Mouse (Mus musculus): Measurements from ENCODE around the gene Dnajb11. TPM values are rescaled to one million over a fixed set of nuclear protein-coding genes. Genes with fewer than 3 reads are reported as not detected.

The Dnajb11 gene
- polyA plus RNA-seq, 1 experiment = 70.2 TPM

GRCm38 (mm10) chr16:22890683-22891510, 33.3 kb downstream of the Dnajb11 start, which contains the start of gene Ahsg:
TSS of gene Ahsg (plus strand) at chr16:22891277.
- TF ChIP-seq MYOD1 (IDR thresholded peaks at IDR 0.05; ENCODE audit: control insufficient read depth, insufficient read length, low read depth) (no peak), MYOG (IDR thresholded peaks at IDR 0.05; ENCODE audit: control insufficient read depth, extremely low read depth, insufficient read length) (no peak), USF1 (IDR thresholded peaks at IDR 0.05; ENCODE audit: low read depth) (no peak), CEBPB (IDR thresholded peaks at IDR 0.05; ENCODE audit: low read depth) (no peak), MAX (IDR thresholded peaks at IDR 0.05) (no peak), CTCF (IDR thresholded peaks at IDR 0.05; ENCODE audit: control insufficient read depth, insufficient read depth, insufficient read length) (no peak), FOSL1 (IDR thresholded peaks at IDR 0.05; ENCODE audit: insufficient read depth, low read length, poor library complexity, severe bottlenecking) (no peak)
- Histone ChIP-seq H3K79me2 (ENCODE audit: control insufficient read depth, insufficient read depth) (no peaks in the 10 kb centered on the region), H3K27me3 (ENCODE audit: control insufficient read depth, insufficient read depth, insufficient read length) (peaks cover 12% of the 10 kb centered on the region), H3ac (ENCODE audit: control insufficient read depth, insufficient read length, low read depth) (no peak within 1 kb of the TSS), H3K4me3 (ENCODE audit: insufficient read depth, poor library complexity, severe bottlenecking) (no peak within 1 kb of the TSS), H3K36me3 (ENCODE audit: control insufficient read depth, insufficient read depth) (no peaks in the 10 kb centered on the region), H3K79me3 (ENCODE audit: low read depth) (no peaks in the 10 kb centered on the region)

DNA sequence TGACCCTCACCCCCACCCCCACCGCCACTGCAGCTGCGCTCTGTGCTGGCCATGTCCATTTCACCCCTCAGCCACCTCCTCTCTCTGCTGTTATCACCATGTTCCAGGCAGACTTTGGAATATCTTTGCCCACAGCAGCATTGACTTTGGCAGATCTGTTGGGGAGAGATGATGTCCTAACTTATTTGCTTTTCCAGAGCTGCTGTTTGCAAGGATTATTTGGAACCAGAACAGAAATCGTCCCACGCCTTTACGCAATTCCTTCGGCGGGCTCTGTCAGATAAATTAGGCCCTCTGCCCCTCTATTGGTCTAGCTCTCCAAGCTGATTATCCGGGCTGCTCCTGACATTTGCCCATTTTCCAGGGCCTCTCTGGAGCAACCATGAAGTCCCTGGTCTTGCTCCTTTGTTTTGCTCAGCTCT, 34.1 kb downstream of the Dnajb11 start:
- TF ChIP-seq MAX (IDR thresholded peaks at IDR 0.05) (no peak), CTCF (IDR thresholded peaks at IDR 0.05; ENCODE audit: control insufficient read depth, insufficient read depth, insufficient read length) (no peak), CEBPB (IDR thresholded peaks at IDR 0.05; ENCODE audit: low read depth) (no peak), MYOG (IDR thresholded peaks at IDR 0.05; ENCODE audit: control insufficient read depth, extremely low read depth, insufficient read length) (no peak), FOSL1 (IDR thresholded peaks at IDR 0.05; ENCODE audit: insufficient read depth, low read length, poor library complexity, severe bottlenecking) (no peak), USF1 (IDR thresholded peaks at IDR 0.05; ENCODE audit: low read depth) (no peak), MYOD1 (IDR thresholded peaks at IDR 0.05; ENCODE audit: control insufficient read depth, insufficient read length, low read depth) (no peak)
- Histone ChIP-seq H3K27me3 (ENCODE audit: control insufficient read depth, insufficient read depth, insufficient read length) (peaks cover 12% of the 10 kb centered on the region), H3K79me3 (ENCODE audit: low read depth) (no peaks in the 10 kb centered on the region), H3K79me2 (ENCODE audit: control insufficient read depth, insufficient read depth) (no peaks in the 10 kb centered on the region), H3ac (ENCODE audit: control insufficient read depth, insufficient read length, low read depth) (no peak overlapping the region), H3K36me3 (ENCODE audit: control insufficient read depth, insufficient read depth) (no peaks in the 10 kb centered on the region), H3K4me3 (ENCODE audit: insufficient read depth, poor library complexity, severe bottlenecking) (no peak overlapping the region)

- H3K79me2 ChIP-seq (ENCODE audit: control insufficient read depth, insufficient read depth) = no peaks in the 10 kb centered on the region
- H3K36me3 ChIP-seq (ENCODE audit: control insufficient read depth, insufficient read depth) = no peaks in the 10 kb centered on the region
- H3K79me3 ChIP-seq (ENCODE audit: low read depth) = no peaks in the 10 kb centered on the region
- no peak overlapping the region for H3K4me3 ChIP-seq (ENCODE audit: insufficient read depth, poor library complexity, severe bottlenecking)
- H3ac ChIP-seq (ENCODE audit: control insufficient read depth, insufficient read length, low read depth) = no peak overlapping the region
- peaks cover 15% of the 10 kb centered on the region for H3K27me3 ChIP-seq (ENCODE audit: control insufficient read depth, insufficient read depth, insufficient read length)
- no peak for TF ChIP-seq CTCF (IDR thresholded peaks at IDR 0.05; ENCODE audit: control insufficient read depth, insufficient read depth, insufficient read length)
- no peak for TF ChIP-seq FOSL1 (IDR thresholded peaks at IDR 0.05; ENCODE audit: insufficient read depth, low read length, poor library complexity, severe bottlenecking)
- TF ChIP-seq MAX (IDR thresholded peaks at IDR 0.05) = no peak
- no peak for TF ChIP-seq CEBPB (IDR thresholded peaks at IDR 0.05; ENCODE audit: low read depth)
- TF ChIP-seq MYOG (IDR thresholded peaks at IDR 0.05; ENCODE audit: control insufficient read depth, extremely low read depth, insufficient read length) = no peak
- no peak for TF ChIP-seq USF1 (IDR thresholded peaks at IDR 0.05; ENCODE audit: low read depth)
- no peak for TF ChIP-seq MYOD1 (IDR thresholded peaks at IDR 0.05; ENCODE audit: control insufficient read depth, insufficient read length, low read depth)
These were observed 36.5 kb downstream of the Dnajb11 start for GRCm38 (mm10) chr16:22894095-22894494.

DNA sequence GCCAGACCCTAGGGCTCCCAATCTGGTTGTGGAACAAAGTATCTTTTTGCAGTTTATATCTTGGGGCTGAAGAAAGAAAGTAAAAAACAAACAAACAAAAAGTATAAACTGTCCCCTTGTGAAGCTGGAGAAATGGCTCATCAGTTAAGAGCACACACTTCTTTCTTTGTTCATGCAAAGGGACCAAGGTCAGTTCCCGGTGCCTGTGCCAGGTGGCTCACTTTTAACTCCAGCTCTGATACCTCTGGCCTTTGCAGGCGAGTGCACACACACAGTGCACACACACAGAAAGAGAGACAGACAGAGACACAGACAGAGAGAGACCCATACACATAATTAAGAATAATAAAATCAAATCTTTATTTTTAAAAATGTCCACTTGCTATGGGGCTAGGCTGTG, 39.0 kb downstream of the Dnajb11 start:
- Histone ChIP-seq H3K4me3 (ENCODE audit: insufficient read depth, poor library complexity, severe bottlenecking) (no peak overlapping the region), H3K79me3 (ENCODE audit: low read depth) (no peaks in the 10 kb centered on the region), H3K79me2 (ENCODE audit: control insufficient read depth, insufficient read depth) (no peaks in the 10 kb centered on the region), H3ac (ENCODE audit: control insufficient read depth, insufficient read length, low read depth) (no peak overlapping the region), H3K27me3 (ENCODE audit: control insufficient read depth, insufficient read depth, insufficient read length) (peaks cover 19% of the 10 kb centered on the region), H3K36me3 (ENCODE audit: control insufficient read depth, insufficient read depth) (no peaks in the 10 kb centered on the region)
- no peak for TF ChIP-seq MYOG (IDR thresholded peaks at IDR 0.05; ENCODE audit: control insufficient read depth, extremely low read depth, insufficient read length)
- no peak for TF ChIP-seq MYOD1 (IDR thresholded peaks at IDR 0.05; ENCODE audit: control insufficient read depth, insufficient read length, low read depth)

GRCm38 (mm10) chr16:22899346-22899745, 41.7 kb downstream of the Dnajb11 start:
- Histone ChIP-seq H3K36me3 (ENCODE audit: control insufficient read depth, insufficient read depth) (no peaks in the 10 kb centered on the region), H3K27me3 (ENCODE audit: control insufficient read depth, insufficient read depth, insufficient read length) (peaks cover 18% of the 10 kb centered on the region), H3K4me3 (ENCODE audit: insufficient read depth, poor library complexity, severe bottlenecking) (no peak overlapping the region), H3ac (ENCODE audit: control insufficient read depth, insufficient read length, low read depth) (no peak overlapping the region), H3K79me3 (ENCODE audit: low read depth) (no peaks in the 10 kb centered on the region), H3K79me2 (ENCODE audit: control insufficient read depth, insufficient read depth) (no peaks in the 10 kb centered on the region)
- TF ChIP-seq USF1 (IDR thresholded peaks at IDR 0.05; ENCODE audit: low read depth) = no peak
- no peak for TF ChIP-seq FOSL1 (IDR thresholded peaks at IDR 0.05; ENCODE audit: insufficient read depth, low read length, poor library complexity, severe bottlenecking)
- no peak for TF ChIP-seq MYOD1 (IDR thresholded peaks at IDR 0.05; ENCODE audit: control insufficient read depth, insufficient read length, low read depth)
- TF ChIP-seq CTCF (IDR thresholded peaks at IDR 0.05; ENCODE audit: control insufficient read depth, insufficient read depth, insufficient read length) = no peak
- TF ChIP-seq MAX (IDR thresholded peaks at IDR 0.05) = no peak
- TF ChIP-seq MYOG (IDR thresholded peaks at IDR 0.05; ENCODE audit: control insufficient read depth, extremely low read depth, insufficient read length) = no peak
- no peak for TF ChIP-seq CEBPB (IDR thresholded peaks at IDR 0.05; ENCODE audit: low read depth)
